Mouse (Mus musculus): ENCODE measurements around the gene Igfbp1. TPM values are rescaled to one million over a fixed set of nuclear protein-coding genes. Genes with fewer than 3 reads are reported as not detected.
"Not testable (repeated sequence)": the region's sequence is repeated elsewhere in the genome, so short reads cannot be mapped to it uniquely, and the experiment has no call there.

Igfbp1 gene
- total RNA-seq, 2 experiments from 2014 or later = 0.42 TPM; not detected in 1

GRCm38 (mm10) chr11:7194432-7195311 lies 2.9 kb upstream of the Igfbp1 start:
- no peak for DNase-seq (ENCODE audit: low spot score in 2 of 2)

GRCm38 (mm10) chr11:7195312-7195685 lies 2.3 kb upstream of the Igfbp1 start:
- DNase-seq (ENCODE audit: low spot score in 2 of 2) = no peak

GRCm38 (mm10) chr11:7198006-7198405 lies 424 bp downstream of the Igfbp1 start:
- no peak for DNase-seq (ENCODE audit: low spot score in 2 of 2)

- DNase-seq (ENCODE audit: low spot score in 2 of 2) = no peak
Observed at GRCm38 (mm10) chr11:7198481-7199256, 1.1 kb downstream of the Igfbp1 start.

- peak; percentile 63 to 73 for DNase-seq (ENCODE audit: low spot score in 2 of 2)
Observed at GRCm38 (mm10) chr11:7199736-7200392, 2.3 kb downstream of the Igfbp1 start.

- DNase-seq (ENCODE audit: low spot score in 2 of 2) = no peak
Observed at GRCm38 (mm10) chr11:7200393-7200783, 2.8 kb downstream of the Igfbp1 start.

- DNase-seq (ENCODE audit: low spot score in 2 of 2) = no peak
Observed at GRCm38 (mm10) chr11:7202206-7202605, 4.6 kb downstream of the Igfbp1 start.

- DNase-seq (ENCODE audit: low spot score in 2 of 2) = no peak
Observed at GRCm38 (mm10) chr11:7203846-7204245, 6.3 kb downstream of the Igfbp1 start.

GRCm38 (mm10) chr11:7210343-7210742 lies 12.8 kb downstream of the Igfbp1 start:
- peak; percentile 80 to 85 for DNase-seq (ENCODE audit: low spot score in 2 of 2)

- DNase-seq (ENCODE audit: low spot score in 2 of 2) = no peak
Observed at GRCm38 (mm10) chr11:7211211-7211610, 13.6 kb downstream of the Igfbp1 start.

- DNase-seq (ENCODE audit: low spot score in 2 of 2) = no peak
Observed at GRCm38 (mm10) chr11:7212126-7212798, 14.7 kb downstream of the Igfbp1 start.

- no peak for DNase-seq (ENCODE audit: low spot score in 2 of 2)
Observed at GRCm38 (mm10) chr11:7213161-7213500, 15.5 kb downstream of the Igfbp1 start.

- peak; percentile 73 to 85 for DNase-seq (ENCODE audit: low spot score in 2 of 2)
Observed at GRCm38 (mm10) chr11:7213501-7214341, 16.1 kb downstream of the Igfbp1 start, which contains the start of gene Igfbp3. Igfbp3 (minus strand) TSS chr11:7213923.

GRCm38 (mm10) chr11:7214342-7214660 lies 16.7 kb downstream of the Igfbp1 start:
- DNase-seq (ENCODE audit: low spot score in 2 of 2) = no peak

- peak; percentile 76 to 82 for DNase-seq (ENCODE audit: low spot score in 2 of 2)
Observed at GRCm38 (mm10) chr11:7214761-7215160, 17.2 kb downstream of the Igfbp1 start.

GRCm38 (mm10) chr11:7215703-7216102 lies 18.1 kb downstream of the Igfbp1 start:
- DNase-seq (ENCODE audit: low spot score in 2 of 2) = peak; percentile 80 to 81

GRCm38 (mm10) chr11:7221826-7222225 lies 24.2 kb downstream of the Igfbp1 start:
- not testable (repeated sequence) for DNase-seq (ENCODE audit: low spot score in 2 of 2)

- peak; percentile 47 to 55 for DNase-seq (ENCODE audit: low spot score in 2 of 2)
Observed at GRCm38 (mm10) chr11:7226200-7226599, 28.6 kb downstream of the Igfbp1 start.

GRCm38 (mm10) chr11:7226810-7227550 lies 29.4 kb downstream of the Igfbp1 start:
- no peak for DNase-seq (ENCODE audit: low spot score in 2 of 2)

GRCm38 (mm10) chr11:7228107-7228506 lies 30.5 kb downstream of the Igfbp1 start:
- DNase-seq (ENCODE audit: low spot score in 2 of 2) = no peak

All from layer of hippocampus, postnatal 10 days (tissue).